Mouse (Mus musculus) midbrain, postnatal 0 days (tissue): Measurements from ENCODE around the gene Nudt13. TPM values are rescaled to one million over a fixed set of nuclear protein-coding genes. Genes with fewer than 3 reads are reported as not detected.

ENCODE experiments used
- ATAC-seq: fragments of 200-750 bp; cut with Nextera tagmentation; 2 replicates; pipeline ENCODE4 v1.8.0; 2017; ENCODE audit warnings: moderate number of reproducible peaks, mild to moderate bottlenecking, moderate TSS enrichment, moderate library complexity; ENCODE audit not compliant: low FRiP score
- DNase-seq: peaks from one replicate; pipeline ENCODE4 v3.0.0-alpha.2; 2015; ENCODE audit warnings: low spot score
- H3K27ac ChIP-seq: fragments of 300-500 bp; sonication (generic); 2 replicates; pipeline ENCODE4 v1.5.1; 2014; ENCODE audit warnings: low read depth, mild to moderate bottlenecking, low read length, mixed read lengths
- H3K27me3 ChIP-seq: fragments of 300-500 bp; sonication (generic); 2 replicates; pipeline ENCODE4 v1.6.1; 2014; ENCODE audit warnings: low read length, control low read depth, mixed read lengths; ENCODE audit not compliant: insufficient read depth
- H3K36me3 ChIP-seq: fragments of 300-500 bp; sonication (generic); 2 replicates; pipeline ENCODE4 v1.6.1; 2014; ENCODE audit warnings: low read length, control low read depth, mixed read lengths; ENCODE audit not compliant: insufficient read depth
- H3K4me1 ChIP-seq: fragments of 300-500 bp; sonication (generic); 2 replicates; pipeline ENCODE4 v1.6.1; 2014; ENCODE audit warnings: mild to moderate bottlenecking, control low read depth, antibody characterized with exemption, low read length, mixed read lengths; ENCODE audit not compliant: insufficient read depth
- H3K4me2 ChIP-seq: fragments of 300-500 bp; sonication (generic); 2 replicates; pipeline ENCODE4 v1.6.1; 2014; ENCODE audit warnings: low read depth, mild to moderate bottlenecking, low read length, mixed read lengths; ENCODE audit not compliant: poor library complexity, severe bottlenecking
- H3K4me3 ChIP-seq: fragments of 300-500 bp; sonication (generic); 2 replicates; pipeline ENCODE4 v1.5.1; 2014; ENCODE audit warnings: low read depth, mild to moderate bottlenecking, low read length, moderate library complexity
- H3K9ac ChIP-seq: fragments of 300-500 bp; sonication (generic); replicated peaks from 2 replicates; pipeline ENCODE4 v1.6.1; 2014; ENCODE audit warnings: mild to moderate bottlenecking, low read length, moderate library complexity, mixed read lengths; ENCODE audit not compliant: poor library complexity, severe bottlenecking
- H3K9me3 ChIP-seq: fragments of 300-500 bp; sonication (generic); 2 replicates; pipeline ENCODE4 v1.6.1; 2016; ENCODE audit warnings: low read length, control low read depth
- CTCF ChIP-seq: IDR thresholded peaks from 2 replicates; pipeline ENCODE4 v1.5.1; 2016; ENCODE audit warnings: antibody characterized with exemption, mild to moderate bottlenecking
- WGBS: fragments of 180-500 bp; shearing (Covaris S2); extraction: QIAGEN DNeasy Blood & Tissue Kit; methylation state at CpG from one replicate; pipeline ENCODE4 v1.1.7; 2014; 5-methylcytosine and 5-hydroxymethylcytosine counted together
- polyA plus RNA-seq: library from polyadenylated mRNA; unstranded; fragments of >200 nt; fragmentation: Nextera tagmentation; extraction: Ambion mirVana; gene quantifications from 2 replicates; pipeline ENCODE4 v1.2.1, GENCODE M21; 2015
- total RNA-seq: library from RNA; depleted of rRNA; stranded (reverse); fragments of >200 nt; gene quantifications from 2 replicates; pipeline ENCODE4 v1.2.3, GENCODE M21; 2014

Gene Nudt13
- total and polyA plus RNA-seq, 2 experiments from 2014 or later: 6.9 to 12.0 TPM

DNA sequence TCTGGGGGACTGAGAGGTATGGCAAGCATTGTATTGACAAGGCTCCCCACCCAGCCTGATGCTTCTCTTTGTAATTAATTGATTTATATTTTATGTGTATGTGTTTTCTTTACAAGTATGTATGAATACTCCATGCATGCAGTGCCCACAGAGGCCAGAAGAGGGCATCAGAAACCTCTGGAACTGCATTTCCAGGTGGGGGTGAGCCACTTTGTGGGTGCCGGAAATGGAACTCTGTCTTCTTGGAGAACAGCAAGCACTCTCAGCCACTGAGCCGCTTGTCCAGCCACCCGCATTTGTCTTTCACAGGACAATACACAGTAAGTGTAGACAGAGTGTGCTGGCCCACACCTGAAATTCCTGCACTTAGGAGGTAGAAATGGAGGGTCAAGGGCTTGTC is 24.9 kb downstream of the Nudt13 start:
- Histone ChIP-seq H3K4me2 (no peak overlapping the region), H3K27me3 (no peaks in the 10 kb centered on the region), H3K4me1 (no peaks in the 10 kb centered on the region), H3K4me3 (no peak overlapping the region), H3K9me3 (no peaks in the 10 kb centered on the region), H3K9ac (no peak overlapping the region), H3K36me3 (peaks cover 31% of the 10 kb centered on the region), H3K27ac (no peak overlapping the region)
- 77% methylated on average over 3 of the region's 3 CpGs for WGBS
- ATAC-seq (no peak), DNase-seq (peak; percentile 16)
- peak; percentile 70 for TF ChIP-seq CTCF

DNA sequence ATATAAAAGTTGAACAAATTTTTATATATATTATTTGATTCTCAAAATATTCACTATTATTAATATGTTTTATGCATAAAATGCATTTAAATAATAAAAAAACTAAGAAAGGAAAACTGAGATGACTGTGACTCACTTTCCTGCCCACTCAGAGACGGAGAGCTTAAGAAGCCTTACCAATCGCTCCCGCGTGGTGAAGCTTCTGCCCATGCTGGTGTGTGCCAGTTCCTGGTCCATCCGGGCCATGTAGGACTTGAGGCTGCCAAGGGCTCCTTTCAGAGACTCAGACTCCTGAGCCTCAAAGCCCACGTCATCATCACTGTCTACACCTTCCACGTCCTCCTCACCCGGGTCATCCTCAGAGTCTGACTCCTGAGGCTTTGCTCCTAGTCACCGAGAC is 29.7 kb downstream of the Nudt13 start:
- H3K27me3 ChIP-seq: no peaks in the 10 kb centered on the region
- no peak overlapping the region for H3K4me2 ChIP-seq
- H3K27ac ChIP-seq: no peak overlapping the region
- H3K4me1 ChIP-seq: no peaks in the 10 kb centered on the region
- H3K4me3 ChIP-seq: no peak overlapping the region
- TF ChIP-seq CTCF: no peak
- ATAC-seq: no peak
- no peaks in the 10 kb centered on the region for H3K9me3 ChIP-seq
- 97% methylated on average over 9 of the region's 9 CpGs for WGBS
- H3K36me3 ChIP-seq: peaks cover 46% of the 10 kb centered on the region
- no peak for DNase-seq
- no peak overlapping the region for H3K9ac ChIP-seq

DNA sequence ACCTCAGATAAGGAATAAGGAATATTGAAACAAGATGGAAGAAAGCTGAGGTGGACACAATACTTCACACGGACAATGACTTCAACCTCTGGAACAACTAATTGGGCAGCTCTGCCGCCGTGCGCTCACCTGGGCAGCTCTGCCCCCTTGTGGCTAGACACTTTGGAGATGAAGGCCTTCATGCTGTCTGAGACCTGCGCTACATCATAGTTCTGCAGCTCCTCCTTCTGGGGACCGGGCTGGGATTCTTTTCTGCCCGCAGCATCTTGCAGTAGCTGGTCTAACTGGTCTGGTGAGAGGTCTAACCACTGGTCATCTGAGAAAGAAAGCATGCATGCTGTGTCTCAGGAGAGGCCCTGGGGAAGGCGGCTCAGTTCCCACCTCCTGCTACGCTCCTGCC is 34.0 kb downstream of the Nudt13 start:
- Histone ChIP-seq H3K9ac (no peak overlapping the region), H3K4me1 (no peaks in the 10 kb centered on the region), H3K27ac (no peak overlapping the region), H3K36me3 (peaks cover 50% of the 10 kb centered on the region), H3K9me3 (no peaks in the 10 kb centered on the region), H3K4me2 (no peak overlapping the region), H3K4me3 (no peak overlapping the region), H3K27me3 (no peaks in the 10 kb centered on the region)
- 81% methylated on average over 9 of the region's 9 CpGs for WGBS
- no peak for ATAC-seq
- peak; percentile 47 for TF ChIP-seq CTCF
- no peak for DNase-seq

DNA sequence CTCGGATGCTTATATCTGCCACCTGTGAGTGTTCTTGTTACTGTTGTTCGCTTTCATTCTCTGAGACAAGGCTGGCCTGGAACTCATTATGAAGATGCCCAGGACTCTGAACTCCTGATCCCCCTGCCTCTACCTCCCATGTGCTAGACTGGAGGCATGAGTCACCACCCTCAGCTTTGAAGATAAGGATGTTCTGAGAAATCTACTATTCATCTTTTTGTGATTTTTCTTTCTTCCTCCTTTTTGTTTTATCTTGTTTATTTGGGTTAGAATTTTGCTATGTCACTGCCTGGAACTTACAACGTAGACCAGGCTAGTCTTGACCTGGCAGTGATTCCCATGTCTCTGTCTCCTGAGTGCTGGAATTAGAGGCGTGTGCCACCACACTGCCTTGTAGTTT is 36.8 kb downstream of the Nudt13 start:
- TF ChIP-seq CTCF: no peak
- Histone ChIP-seq H3K4me1 (no peaks in the 10 kb centered on the region), H3K27me3 (no peaks in the 10 kb centered on the region), H3K4me3 (no peak overlapping the region), H3K9me3 (no peaks in the 10 kb centered on the region), H3K27ac (no peak overlapping the region), H3K4me2 (no peak overlapping the region), H3K9ac (no peak overlapping the region), H3K36me3 (peaks cover 55% of the 10 kb centered on the region)
- ATAC-seq: no peak
- no peak for DNase-seq
- whole genome bisulfite sequencing: 95% methylated on average over 4 of the region's 4 CpGs

DNA sequence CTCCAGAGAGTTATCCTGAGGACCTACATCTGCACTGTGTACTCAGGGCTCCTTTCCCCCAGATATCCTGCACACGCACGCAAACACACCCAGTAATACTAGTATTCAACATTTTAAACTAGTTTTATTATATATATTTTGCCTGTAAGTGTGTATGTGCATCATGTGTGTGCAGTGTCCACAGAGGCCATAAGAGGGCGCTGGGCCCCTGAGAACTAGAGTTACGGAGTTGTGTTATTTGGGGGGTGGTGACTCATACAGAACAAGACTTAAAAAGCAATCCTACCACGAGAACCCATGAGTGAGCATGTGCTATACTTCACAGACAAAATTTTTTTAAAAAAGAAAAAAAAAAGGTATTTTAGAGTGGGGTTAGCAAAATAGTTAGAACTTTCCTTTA is 44.9 kb downstream of the Nudt13 start:
- 0 out of 2 replicates have a peak, but pooled peaks have one; percentile 14 for TF ChIP-seq CTCF
- H3K27me3 ChIP-seq: no peaks in the 10 kb centered on the region
- H3K27ac ChIP-seq: no peak overlapping the region
- H3K4me1 ChIP-seq: no peaks in the 10 kb centered on the region
- H3K4me3 ChIP-seq: no peak overlapping the region
- no peaks in the 10 kb centered on the region for H3K9me3 ChIP-seq
- H3K4me2 ChIP-seq: no peak overlapping the region
- 95% methylated on average over 5 of the region's 5 CpGs for WGBS
- DNase-seq (no peak), ATAC-seq (no peak)
- peaks cover 22% of the 10 kb centered on the region for H3K36me3 ChIP-seq
- H3K9ac ChIP-seq: no peak overlapping the region

DNA sequence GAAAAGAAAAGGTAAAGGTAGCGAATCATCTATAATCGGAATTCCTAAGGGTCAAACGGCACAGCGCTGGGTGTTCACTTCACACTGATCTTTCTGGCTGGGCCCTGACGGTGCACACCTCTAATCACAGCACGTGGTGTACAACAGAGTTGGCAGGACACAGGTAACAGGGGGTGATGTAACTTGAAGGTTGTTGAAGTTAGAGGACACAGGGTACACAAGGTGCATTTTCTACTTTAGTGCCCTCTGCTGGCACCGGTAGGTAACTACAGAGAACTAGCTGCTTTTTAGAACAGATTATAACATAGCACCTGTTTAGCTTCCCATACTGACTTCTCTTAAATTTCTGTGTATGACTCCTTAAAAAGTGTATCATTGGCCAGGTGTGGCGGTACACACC is 45.7 kb downstream of the Nudt13 start:
- Histone ChIP-seq H3K4me2 (no peak overlapping the region), H3K9me3 (no peaks in the 10 kb centered on the region), H3K4me3 (no peak overlapping the region), H3K4me1 (no peaks in the 10 kb centered on the region), H3K27me3 (no peaks in the 10 kb centered on the region), H3K36me3 (peaks cover 21% of the 10 kb centered on the region), H3K9ac (no peak overlapping the region), H3K27ac (no peak overlapping the region)
- ATAC-seq (no peak), DNase-seq (no peak)
- TF ChIP-seq CTCF: peak; percentile 63
- WGBS: 86% methylated on average over 8 of the region's 8 CpGs
